Mouse (Mus musculus) lung, adult 10 weeks (tissue): ENCODE results near the gene Aqp6. TPM values are rescaled to one million over a fixed set of nuclear protein-coding genes. Genes with fewer than 3 reads are reported as not detected.

Experiments used
- polyA plus RNA-seq: library from polyadenylated mRNA; stranded (reverse); fragments of 350-450 nt; fragmentation: Illumina TruSeq; extraction: RNeasy Lipid Tissue Mini Kit (QIAGEN cat#74804); gene quantifications from one replicate; pipeline ENCODE4 v1.2.3, GENCODE M21; 2014; ENCODE audit warnings: low read depth, low replicate concordance; ENCODE audit not compliant: insufficient read depth

The Aqp6 gene
- polyA plus RNA-seq, result not detected

GRCm38 (mm10) chr15:99600986-99601822, at the start of gene Aqp6:
Gene Aqp6, plus strand, starts transcription at chr15:99601400.

DNA sequence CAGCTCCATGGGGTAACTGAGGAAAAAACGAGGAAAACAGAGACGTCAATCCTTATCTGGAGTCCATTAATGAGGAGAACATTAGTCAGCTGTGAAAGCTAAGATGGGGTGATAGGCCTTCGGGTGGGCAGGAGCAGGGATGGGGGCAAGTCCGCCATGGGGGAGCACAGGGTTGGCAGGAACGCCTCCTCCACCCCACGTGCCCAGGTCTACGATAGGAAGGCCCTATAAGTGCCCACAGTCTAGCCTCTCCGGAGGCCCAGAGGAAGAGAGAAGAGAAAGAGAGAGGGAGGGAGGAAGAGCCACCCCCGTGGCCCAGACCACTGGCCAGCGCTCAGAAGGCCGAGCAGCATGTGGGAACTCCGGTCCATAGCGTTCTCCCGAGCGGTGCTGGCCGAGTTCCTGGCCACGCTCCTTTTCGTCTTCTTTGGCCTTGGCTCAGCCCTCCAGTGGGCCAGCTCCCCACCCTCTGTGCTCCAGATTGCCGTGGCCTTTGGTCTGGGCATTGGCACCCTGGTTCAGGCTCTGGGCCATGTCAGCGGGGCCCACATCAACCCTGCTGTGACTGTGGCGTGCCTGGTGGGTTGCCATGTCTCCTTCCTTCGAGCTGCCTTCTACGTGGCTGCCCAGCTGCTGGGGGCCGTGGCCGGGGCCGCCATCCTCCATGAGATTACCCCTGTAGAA, 22.3 kb upstream of the Aqp6 start, which contains the start of gene Aqp2:
Gene Aqp2, plus strand, starts transcription at position 254 of the 684 bp plus-strand sequence.

DNA sequence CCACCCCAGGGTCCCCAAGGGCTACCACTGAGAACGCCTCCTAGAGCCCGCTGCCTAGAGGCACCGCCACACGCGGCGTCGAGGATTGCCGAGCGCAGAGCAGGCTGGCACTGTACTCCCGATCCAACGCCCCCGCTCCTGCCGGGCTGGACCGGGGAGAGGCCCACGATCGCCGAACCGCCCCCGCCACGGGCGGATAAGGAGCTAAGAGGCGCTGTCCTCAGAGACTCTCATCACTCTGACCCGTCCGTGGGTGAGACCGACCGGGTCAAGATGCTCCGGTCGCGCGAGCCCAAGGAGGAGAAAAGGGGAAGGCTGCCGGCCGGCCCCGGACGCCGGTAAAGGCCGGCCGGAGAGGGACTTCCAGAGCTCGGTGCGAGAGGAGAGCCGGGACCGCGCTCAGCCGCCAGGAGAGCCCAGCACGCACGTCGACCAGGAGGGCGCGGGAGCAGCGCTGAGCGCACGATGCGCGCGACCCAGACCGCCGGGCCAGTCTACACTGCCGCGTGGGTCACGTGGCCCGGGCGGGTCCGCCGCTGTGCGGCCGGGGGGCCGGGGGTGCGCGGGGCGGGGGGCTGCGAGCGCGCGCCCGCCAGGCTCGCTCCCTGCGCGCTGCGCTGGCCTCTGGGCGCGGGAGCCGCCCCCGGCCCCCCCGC, 10.6 kb upstream of the Aqp6 start, which contains the start of gene Aqp5:
Gene Aqp5, plus strand, starts transcription at position 354 of the 656 bp plus-strand sequence.

DNA sequence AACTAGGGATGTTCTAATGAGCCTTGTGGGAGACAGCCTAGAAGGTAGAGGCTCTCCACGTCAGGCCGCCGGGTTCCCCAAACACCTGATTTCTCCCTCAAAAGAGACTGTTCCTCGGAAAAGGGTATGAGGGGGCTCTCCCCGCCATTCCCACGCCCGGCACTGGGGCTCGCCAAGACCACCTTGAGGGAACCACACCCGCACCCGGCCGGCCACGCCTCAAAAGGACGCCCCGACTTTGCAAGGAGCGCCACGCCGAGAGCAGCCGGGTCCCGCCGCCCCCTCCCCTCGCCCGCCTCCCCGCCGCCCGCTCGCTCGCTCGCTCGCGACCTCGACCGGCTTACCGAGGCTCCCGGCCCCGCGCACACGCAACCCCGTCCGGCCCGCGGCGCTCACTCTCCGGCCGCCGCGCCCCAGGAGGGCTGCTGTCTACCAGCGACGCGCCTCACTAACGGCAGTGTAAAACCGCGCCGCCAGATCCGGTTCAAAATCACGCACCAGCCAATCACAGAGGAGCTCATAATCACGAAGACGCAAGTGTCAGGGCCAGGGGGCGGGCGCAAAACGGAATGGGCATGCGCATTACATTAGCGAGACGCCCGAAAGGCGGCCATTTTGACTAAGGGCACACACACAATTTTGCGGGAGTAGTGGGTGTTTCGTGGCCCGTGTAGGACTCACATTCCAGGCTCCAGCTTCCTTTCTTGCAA, 50.1 kb downstream of the Aqp6 start, which contains the start of gene Racgap1:
Gene Racgap1, minus strand, starts transcription at position 494 of the 710 bp plus-strand sequence.

Other genes starting within 250 kb of the Aqp6 start
- 18.9 TPM for gene Fmnl3, start 230.9 kb upstream of the Aqp6 start, polyA plus RNA-seq
- 458 TPM for gene Tmbim6, start 208.5 kb upstream of the Aqp6 start, polyA plus RNA-seq
- gene Nckap5l, start 143.7 kb upstream of the Aqp6 start, polyA plus RNA-seq, result 2.8 TPM
- 7.1 TPM for gene Bcdin3d, start 126.7 kb upstream of the Aqp6 start, polyA plus RNA-seq
- gene Faim2, start 73.2 kb upstream of the Aqp6 start, polyA plus RNA-seq, result 9.0 TPM
- 0.22 TPM for gene Aqp2, start 22.3 kb upstream of the Aqp6 start, polyA plus RNA-seq
- 348 TPM for gene Aqp5, start 10.6 kb upstream of the Aqp6 start, polyA plus RNA-seq
- gene Racgap1, start 50.3 kb downstream of the Aqp6 start, polyA plus RNA-seq, result 2.9 TPM
- gene Asic1, start 69.0 kb downstream of the Aqp6 start, polyA plus RNA-seq, result not detected
- 10.8 TPM for gene Smarcd1, start 100.7 kb downstream of the Aqp6 start, polyA plus RNA-seq
- gene Gm17349, start 104.1 kb downstream of the Aqp6 start, polyA plus RNA-seq, result not detected
- 25.2 TPM for gene Gpd1, start 116.1 kb downstream of the Aqp6 start, polyA plus RNA-seq
- 132 TPM for gene Cox14, start 124.2 kb downstream of the Aqp6 start, polyA plus RNA-seq
- gene Cers5, start 171.5 kb downstream of the Aqp6 start, polyA plus RNA-seq, result 42.5 TPM